Mouse (Mus musculus): ENCODE data around the gene Zfp541. TPM values are rescaled to one million over a fixed set of nuclear protein-coding genes. Genes with fewer than 3 reads are reported as not detected.

Gene Zfp541
- polyA plus RNA-seq, 1 experiment from 2014 or later = 0.12 TPM

DNA sequence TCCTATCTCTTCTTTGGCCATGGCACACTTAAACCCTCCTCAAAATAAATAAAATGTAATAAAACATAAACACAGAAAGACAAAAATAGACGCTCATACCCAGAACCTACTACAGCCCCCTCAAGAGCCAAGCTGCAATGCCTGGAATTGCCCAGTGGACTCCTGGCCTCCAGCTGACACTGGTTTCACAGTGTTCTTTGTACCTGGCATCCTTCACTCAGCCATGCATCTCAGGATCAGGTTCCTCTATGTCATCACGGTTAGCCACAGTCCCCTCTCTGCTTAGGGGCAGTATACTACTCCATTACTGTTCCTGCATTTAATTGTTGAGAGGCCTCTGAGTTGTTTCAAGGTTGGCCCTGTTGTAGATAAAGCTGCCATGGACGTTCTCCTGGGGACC, 71.3 kb downstream of the Zfp541 start:
- no peak overlapping the region for H3K4me2 ChIP-seq (replicated peaks; ENCODE audit: low read depth, low read length)
- H3K27ac ChIP-seq (ENCODE audit: low read length) = no peak overlapping the region
- H3K27me3 ChIP-seq (ENCODE audit: control insufficient read depth, insufficient read depth, low read length) = no peaks in the 10 kb centered on the region
- H3K36me3 ChIP-seq (ENCODE audit: control insufficient read depth, insufficient read depth, low read length) = no peaks in the 10 kb centered on the region
- H3K9ac ChIP-seq (replicated peaks; ENCODE audit: low read depth, low read length) = no peak overlapping the region
- no peak overlapping the region for H3K4me3 ChIP-seq (ENCODE audit: low read depth, low read length)
- H3K9me3 ChIP-seq (ENCODE audit: control insufficient read depth, low read depth, low read length) = no peaks in the 10 kb centered on the region
- ATAC-seq (ENCODE audit: insufficient number of reproducible peaks, insufficient read depth, low FRiP score, low read depth) = no peak
- peaks cover 10% of the 10 kb centered on the region; the same call in 1 of the 2 replicates for H3K4me1 ChIP-seq (ENCODE audit: control insufficient read depth, insufficient read depth, low read length)
- 57% methylated on average over 3 of the region's 3 CpGs for WGBS

DNA sequence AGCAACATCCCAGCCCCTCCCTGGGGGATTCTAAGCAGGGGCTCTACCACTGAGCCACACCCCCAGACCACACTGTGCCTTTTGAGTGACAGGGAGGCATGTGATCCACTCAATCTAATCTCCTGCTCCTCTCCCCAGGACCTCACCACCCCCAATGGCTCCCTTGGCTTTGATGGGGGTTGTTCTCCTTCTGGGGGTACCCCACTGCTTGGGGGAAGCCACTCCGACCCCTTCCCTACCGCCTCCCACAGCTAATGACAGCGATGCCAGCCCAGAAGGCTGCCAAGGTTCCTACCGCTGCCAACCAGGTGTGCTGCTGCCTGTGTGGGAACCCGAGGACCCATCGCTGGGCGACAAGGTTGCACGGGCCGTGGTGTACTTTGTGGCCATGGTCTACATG, 72.1 kb downstream of the Zfp541 start:
- Histone ChIP-seq H3K36me3 (ENCODE audit: control insufficient read depth, insufficient read depth, low read length) (no peaks in the 10 kb centered on the region), H3K27ac (ENCODE audit: low read length) (no peak overlapping the region), H3K9ac (replicated peaks; ENCODE audit: low read depth, low read length) (no peak overlapping the region), H3K4me3 (ENCODE audit: low read depth, low read length) (no peak overlapping the region), H3K4me1 (ENCODE audit: control insufficient read depth, insufficient read depth, low read length) (peaks cover 10% of the 10 kb centered on the region; the same call in 1 of the 2 replicates), H3K9me3 (ENCODE audit: control insufficient read depth, low read depth, low read length) (no peaks in the 10 kb centered on the region), H3K27me3 (ENCODE audit: control insufficient read depth, insufficient read depth, low read length) (no peaks in the 10 kb centered on the region), H3K4me2 (replicated peaks; ENCODE audit: low read depth, low read length) (no peak overlapping the region)
- no peak for ATAC-seq (ENCODE audit: insufficient number of reproducible peaks, insufficient read depth, low FRiP score, low read depth)
- WGBS = 93% methylated on average over 9 of the region's 9 CpGs

DNA sequence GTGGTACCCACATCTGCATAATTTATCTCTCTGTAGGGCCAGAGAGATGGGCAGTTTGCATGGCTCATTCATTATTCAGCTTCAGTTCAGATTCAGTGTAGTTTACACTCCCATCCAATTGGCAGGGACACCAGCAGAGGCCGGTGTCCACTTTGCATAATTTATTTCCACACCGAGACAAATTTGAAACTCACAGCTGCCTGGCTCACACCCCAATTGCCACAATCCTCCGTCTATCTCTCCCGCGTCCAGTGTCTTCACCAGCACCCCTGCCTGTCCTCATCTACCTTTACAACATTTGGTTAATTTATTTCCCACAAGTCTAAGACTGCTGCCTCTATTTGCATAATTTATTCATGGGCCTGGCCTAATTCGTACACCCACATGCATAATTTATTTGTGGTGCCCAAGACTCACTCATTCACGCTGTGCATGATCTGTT, 73.4 kb downstream of the Zfp541 start:
- H3K36me3 ChIP-seq (ENCODE audit: control insufficient read depth, insufficient read depth, low read length) = no peaks in the 10 kb centered on the region; the same call in 1 of the 2 replicates
- no peaks in the 10 kb centered on the region for H3K9me3 ChIP-seq (ENCODE audit: control insufficient read depth, low read depth, low read length)
- no peak for ATAC-seq (ENCODE audit: insufficient number of reproducible peaks, insufficient read depth, low FRiP score, low read depth)
- H3K27ac ChIP-seq (ENCODE audit: low read length) = no peak overlapping the region
- no peak overlapping the region for H3K4me3 ChIP-seq (ENCODE audit: low read depth, low read length)
- 79% methylated on average over 7 of the region's 7 CpGs for WGBS
- no peaks in the 10 kb centered on the region for H3K27me3 ChIP-seq (ENCODE audit: control insufficient read depth, insufficient read depth, low read length)
- no peak overlapping the region for H3K9ac ChIP-seq (replicated peaks; ENCODE audit: low read depth, low read length)
- H3K4me2 ChIP-seq (replicated peaks; ENCODE audit: low read depth, low read length) = no peak overlapping the region
- H3K4me1 ChIP-seq (ENCODE audit: control insufficient read depth, insufficient read depth, low read length) = peaks cover 5% of the 10 kb centered on the region; the same call in 1 of the 2 replicates

Other genes with a start within 250 kb of the Zfp541 start
- gene Obox6, start 222.1 kb upstream of the Zfp541 start, polyA plus RNA-seq (2014; fragmentation: Nextera tagmentation; extraction: Ambion mirVana) = not detected in 2 replicates
- gene Crx, start 181.8 kb upstream of the Zfp541 start, polyA plus RNA-seq (2014; fragmentation: Nextera tagmentation; extraction: Ambion mirVana) = not detected in 2 replicates
- not detected in 2 replicates for gene Crxos, start 179.2 kb upstream of the Zfp541 start, polyA plus RNA-seq (2014; fragmentation: Nextera tagmentation; extraction: Ambion mirVana)
- 958 and 987 TPM in 2 replicates for gene Selenow, start 139.4 kb upstream of the Zfp541 start, polyA plus RNA-seq (2014; fragmentation: Nextera tagmentation; extraction: Ambion mirVana)
- gene Nop53, start 115.7 kb upstream of the Zfp541 start, polyA plus RNA-seq (2014; fragmentation: Nextera tagmentation; extraction: Ambion mirVana) = 187 and 201 TPM in 2 replicates
- 36.1 and 49.9 TPM in 2 replicates for gene Ehd2, start 94.2 kb upstream of the Zfp541 start, polyA plus RNA-seq (2014; fragmentation: Nextera tagmentation; extraction: Ambion mirVana)
- gene Bicra, start 13.9 kb upstream of the Zfp541 start, polyA plus RNA-seq (2014; fragmentation: Nextera tagmentation; extraction: Ambion mirVana) = 7.7 and 8.3 TPM in 2 replicates
- gene Napa, start 36.6 kb downstream of the Zfp541 start, polyA plus RNA-seq (2014; fragmentation: Nextera tagmentation; extraction: Ambion mirVana) = 188 and 213 TPM in 2 replicates
- 30.3 and 31.2 TPM in 2 replicates for gene Kptn, start 58.1 kb downstream of the Zfp541 start, polyA plus RNA-seq (2014; fragmentation: Nextera tagmentation; extraction: Ambion mirVana)
- gene Slc8a2, start 68.0 kb downstream of the Zfp541 start, polyA plus RNA-seq (2014; fragmentation: Nextera tagmentation; extraction: Ambion mirVana) = 0.35 and 0.38 TPM in 2 replicates
- gene Meis3, start 113.3 kb downstream of the Zfp541 start, polyA plus RNA-seq (2014; fragmentation: Nextera tagmentation; extraction: Ambion mirVana) = 32.2 and 44.4 TPM in 2 replicates
- 8.4 and 9.9 TPM in 2 replicates for gene Dhx34, start 160.2 kb downstream of the Zfp541 start, polyA plus RNA-seq (2014; fragmentation: Nextera tagmentation; extraction: Ambion mirVana)
- 0.14 and 0.27 TPM in 2 replicates for gene C5ar2, start 182.3 kb downstream of the Zfp541 start, polyA plus RNA-seq (2014; fragmentation: Nextera tagmentation; extraction: Ambion mirVana)
- gene C5ar1, start 197.7 kb downstream of the Zfp541 start, polyA plus RNA-seq (2014; fragmentation: Nextera tagmentation; extraction: Ambion mirVana) = 2.4 and 3.2 TPM in 2 replicates
- 19.0 and 19.5 TPM in 2 replicates for gene Inafm1, start 211.8 kb downstream of the Zfp541 start, polyA plus RNA-seq (2014; fragmentation: Nextera tagmentation; extraction: Ambion mirVana)
- 20.5 and 23.4 TPM in 2 replicates for gene Ccdc9, start 225.0 kb downstream of the Zfp541 start, polyA plus RNA-seq (2014; fragmentation: Nextera tagmentation; extraction: Ambion mirVana)
- gene Bbc3, start 246.6 kb downstream of the Zfp541 start, polyA plus RNA-seq (2014; fragmentation: Nextera tagmentation; extraction: Ambion mirVana) = 5.2 and 5.3 TPM in 2 replicates

All from stomach, embryonic 14.5 days (tissue).